Mouse (Mus musculus): ENCODE results near the gene Ankrd9. TPM values are rescaled to one million over a fixed set of nuclear protein-coding genes. Genes with fewer than 3 reads are reported as not detected.

Gene Ankrd9
- total RNA-seq, 2 experiments from 2014 or later, result 15.1 to 19.4 TPM

Other genes with a start within 250 kb of the Ankrd9 start
- 10 to 100 TPM; 45.9 to 46.6 TPM for gene Wdr20, start 241.1 kb downstream of the Ankrd9 start, total RNA-seq (2021)
- 10 to 100 TPM; 10.9 to 12.1 TPM for gene Mok, start 138.1 kb downstream of the Ankrd9 start, total RNA-seq (2021)
- 10 to 100 TPM; 10.7 to 13.1 TPM for gene Zfp839, start 128.8 kb downstream of the Ankrd9 start, total RNA-seq (2021)
- gene Cinp, start 89.9 kb downstream of the Ankrd9 start, total RNA-seq (2021), result 100 to 1,000 TPM; 100 to 103 TPM
- gene Tecpr2, start 89.8 kb downstream of the Ankrd9 start, total RNA-seq (2021), result 10 to 100 TPM; 51.4 TPM
- 10 to 100 TPM; 14.5 to 18.7 TPM for gene Rcor1, start 60.3 kb upstream of the Ankrd9 start, total RNA-seq (2021)
- 10 to 100 TPM; 51.6 to 55.4 TPM for gene Traf3, start 187.3 kb upstream of the Ankrd9 start, total RNA-seq (2021)
- not detected for gene 4930595D18Rik, start 205.5 kb upstream of the Ankrd9 start, total RNA-seq (2021)